Mouse (Mus musculus) kidney, adult 2 months (tissue): Measurements from ENCODE around the gene Crocc2.

ENCODE experiments used
- CTCF ChIP-seq: fragments of 200-500 bp; conservative IDR thresholded peaks from 2 replicates; pipeline ENCODE4 v1.5.1; 2011; ENCODE audit warnings: low read depth, mild to moderate bottlenecking, control low read depth, low read length, moderate library complexity, mixed read lengths; ENCODE audit not compliant: insufficient read depth, insufficient read length
- POLR2A ChIP-seq: fragments of 200-500 bp; IDR thresholded peaks from one replicate; pipeline ENCODE4 v1.6.1; 2011; ENCODE audit warnings: low read depth, low read length, control low read depth

- TF ChIP-seq CTCF = no peak
- TF ChIP-seq POLR2A = no peak
These were observed 39.1 kb downstream of the Crocc2 start for GRCm38 (mm10) chr1:93207536-93208064.
